19 mouse cellular contexts compared by ENCODE assay signal in the genomic region with DNA sequence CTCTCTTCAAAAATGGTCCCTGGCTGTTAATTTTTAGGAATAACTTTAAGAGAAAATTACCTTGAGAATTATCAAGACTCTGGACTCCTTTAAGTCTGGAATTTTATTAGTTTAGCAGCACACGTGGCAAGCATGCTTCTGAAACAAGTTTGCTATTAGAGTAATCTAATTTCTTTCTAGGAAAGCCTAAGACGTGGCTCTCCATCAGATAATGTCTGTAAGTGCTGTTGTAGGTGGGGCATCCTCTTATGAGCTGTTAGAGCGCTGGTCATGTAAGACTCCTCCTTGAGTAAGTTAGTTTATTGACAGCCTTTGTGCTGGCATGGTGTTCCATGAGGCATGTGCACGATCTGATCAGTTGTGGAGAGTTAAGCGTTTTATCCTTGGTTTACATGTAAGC.
"Had no signal": no experiment of that assay in that cellular context is flagged by ENCODE, and none has a peak within 500 bp of the region (broad histone marks: within the 10 kb centered on the region; RNA-seq: fewer than 3 reads in every experiment).

No protein-coding gene starts in this region.

- H3K27ac ChIP-seq: midbrain, embryonic 10.5 days; midbrain, embryonic 12.5 days; neural tube, embryonic 13.5 days; neural tube, embryonic 15.5 days had no signal

- DNase-seq: lung, adult 18-20 months; lung, embryonic 14.5 days; lung, postnatal 10 days; lung, postnatal 4 days; midbrain, embryonic 14.5 days; right cerebral cortex, adult 18-20 months; right cerebral cortex, postnatal 25 days; right cerebral cortex, postnatal 4 days; spleen, adult 18-20 months; thymus, adult 18-20 months; thymus, postnatal 14 days; thymus, postnatal 36 days had no signal

- ATAC-seq: midbrain, embryonic 16.5 days had no signal

- H3K27me3 ChIP-seq: megakaryocyte, embryonic 14.5 days; midbrain, embryonic 12.5 days; neural tube, embryonic 13.5 days; neural tube, embryonic 15.5 days had no signal

- H3K9ac ChIP-seq: lung, embryonic 14.5 days; midbrain, embryonic 12.5 days; neural tube, embryonic 13.5 days; neural tube, embryonic 15.5 days had no signal

- H3K9me3 ChIP-seq: neural tube, embryonic 15.5 days had no signal

- H3K4me2 ChIP-seq: lung, embryonic 14.5 days; midbrain, embryonic 12.5 days; neural tube, embryonic 13.5 days; neural tube, embryonic 15.5 days had no signal

- H3K4me3 ChIP-seq: megakaryocyte, embryonic 14.5 days; midbrain, embryonic 10.5 days; midbrain, embryonic 12.5 days; myocyte; neural tube, embryonic 13.5 days; neural tube, embryonic 15.5 days had no signal

- H3K36me3 ChIP-seq: midbrain, embryonic 12.5 days; neural tube, embryonic 13.5 days; neural tube, embryonic 15.5 days had no signal
